Mouse (Mus musculus) intestine, embryonic 14.5 days (tissue): ENCODE measurements around the gene Myh6. TPM values are rescaled to one million over a fixed set of nuclear protein-coding genes. Genes with fewer than 3 reads are reported as not detected.

Experiments used
- ATAC-seq: fragments of 200-750 bp; cut with Nextera tagmentation; replicated peaks from 2 replicates; pipeline ENCODE4 v1.8.0; 2017; ENCODE audit warnings: low read depth, moderate number of reproducible peaks, moderate TSS enrichment, moderate library complexity; ENCODE audit not compliant: low FRiP score, low TSS enrichment
- DNase-seq: peaks from one replicate; pipeline ENCODE4 v3.0.0-alpha.2; 2018; ENCODE audit warnings: low spot score
- H3K27ac ChIP-seq: fragments of 300-500 bp; sonication (generic); 2 replicates; pipeline ENCODE4 v1.5.1; 2014; ENCODE audit warnings: low read depth, mild to moderate bottlenecking, control low read depth
- H3K27me3 ChIP-seq: fragments of 300-500 bp; sonication (generic); replicated peaks from 2 replicates; pipeline ENCODE4 v1.6.1; 2014; ENCODE audit warnings: low read length, control low read depth; ENCODE audit not compliant: control insufficient read depth, insufficient read depth
- H3K36me3 ChIP-seq: fragments of 300-500 bp; sonication (generic); 2 replicates; pipeline ENCODE4 v1.6.1; 2014; ENCODE audit warnings: low read length, control low read depth; ENCODE audit not compliant: control insufficient read depth, insufficient read depth
- H3K4me1 ChIP-seq: fragments of 300-500 bp; sonication (generic); replicated peaks from 2 replicates; pipeline ENCODE4 v1.6.1; 2014; ENCODE audit warnings: low read length, control low read depth, mixed read lengths; ENCODE audit not compliant: control insufficient read depth, insufficient read depth
- H3K4me2 ChIP-seq: fragments of 300-500 bp; sonication (generic); 2 replicates; pipeline ENCODE4 v1.6.1; 2014; ENCODE audit warnings: low read length
- H3K4me3 ChIP-seq: fragments of 300-500 bp; sonication (generic); 2 replicates; pipeline ENCODE4 v1.5.1; 2014; ENCODE audit warnings: low read depth, low read length, control low read depth, mixed read lengths
- H3K9ac ChIP-seq: fragments of 300-500 bp; sonication (generic); 2 replicates; pipeline ENCODE4 v1.6.1; 2014; ENCODE audit warnings: mild to moderate bottlenecking, low read length
- H3K9me3 ChIP-seq: fragments of 300-500 bp; sonication (generic); 2 replicates; pipeline ENCODE4 v1.6.1; 2016; ENCODE audit warnings: low read length, control low read depth; ENCODE audit not compliant: control insufficient read depth
- WGBS: fragments of 180-500 bp; shearing (Covaris S2); extraction: QIAGEN DNeasy Blood & Tissue Kit; methylation state at CpG from one replicate; pipeline ENCODE4 v1.1.7; 2014; 5-methylcytosine and 5-hydroxymethylcytosine counted together
- polyA plus RNA-seq: library from polyadenylated mRNA; unstranded; fragments of >200 nt; fragmentation: Nextera tagmentation; extraction: Ambion mirVana; gene quantifications from 2 replicates; pipeline ENCODE4 v1.2.1, GENCODE M21; 2014

Myh6 gene
- polyA plus RNA-seq, 1 experiment from 2014 or later, result 0.22 TPM

DNA sequence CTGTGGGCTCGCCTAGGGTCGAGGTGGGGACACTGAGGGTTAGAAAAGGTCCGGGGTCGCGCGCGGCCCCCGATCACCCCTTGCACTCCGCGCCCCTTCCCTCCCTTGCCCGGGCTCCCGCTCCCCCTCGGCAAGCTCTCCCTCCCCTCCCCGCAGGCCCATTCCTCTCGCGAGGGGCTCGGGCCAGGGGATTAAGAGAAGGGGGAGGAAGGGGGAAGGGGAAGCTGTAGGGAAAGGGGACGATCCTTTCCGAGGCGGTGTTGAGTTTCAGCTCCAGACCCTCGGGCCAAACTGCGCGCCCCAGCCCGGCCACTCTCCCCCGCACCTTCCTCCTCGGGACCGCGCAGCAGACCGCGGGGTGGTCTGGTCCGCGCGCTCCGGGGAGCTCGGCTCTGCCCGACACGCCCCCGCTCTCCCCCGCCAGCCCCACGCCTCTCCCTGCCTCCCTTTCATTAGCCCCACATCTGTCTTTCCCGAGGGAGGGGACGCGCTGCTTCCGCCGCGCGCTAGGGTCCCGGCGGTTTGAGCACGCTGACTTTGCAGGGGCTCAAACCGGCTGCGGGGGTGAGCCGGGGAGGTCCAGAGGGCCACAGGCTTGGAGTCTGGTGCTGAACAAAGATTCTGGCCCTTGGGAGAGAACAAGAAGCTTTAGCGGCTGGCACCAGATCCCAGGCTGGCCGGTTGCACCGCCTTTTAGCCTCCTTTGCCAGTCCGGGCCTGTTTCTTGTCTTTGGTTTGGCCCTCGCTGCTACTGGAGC, 40.1 kb downstream of the Myh6 start:
- H3K27me3 ChIP-seq, result no peaks in the 10 kb centered on the region
- WGBS, result 1% methylated on average over 52 of the region's 58 CpGs
- peak overlapping the region; percentile 82 for H3K9ac ChIP-seq
- peaks cover 5% of the 10 kb centered on the region for H3K9me3 ChIP-seq
- peak overlapping the region; percentile 99 for H3K27ac ChIP-seq
- no peaks in the 10 kb centered on the region; the same call in 1 of the 2 replicates for H3K36me3 ChIP-seq
- peak; percentile 79 for ATAC-seq
- peaks cover 30% of the 10 kb centered on the region for H3K4me1 ChIP-seq
- H3K4me2 ChIP-seq, result peak overlapping the region; percentile 91
- H3K4me3 ChIP-seq, result peak overlapping the region; percentile 68
- DNase-seq, result peak; percentile 86

DNA sequence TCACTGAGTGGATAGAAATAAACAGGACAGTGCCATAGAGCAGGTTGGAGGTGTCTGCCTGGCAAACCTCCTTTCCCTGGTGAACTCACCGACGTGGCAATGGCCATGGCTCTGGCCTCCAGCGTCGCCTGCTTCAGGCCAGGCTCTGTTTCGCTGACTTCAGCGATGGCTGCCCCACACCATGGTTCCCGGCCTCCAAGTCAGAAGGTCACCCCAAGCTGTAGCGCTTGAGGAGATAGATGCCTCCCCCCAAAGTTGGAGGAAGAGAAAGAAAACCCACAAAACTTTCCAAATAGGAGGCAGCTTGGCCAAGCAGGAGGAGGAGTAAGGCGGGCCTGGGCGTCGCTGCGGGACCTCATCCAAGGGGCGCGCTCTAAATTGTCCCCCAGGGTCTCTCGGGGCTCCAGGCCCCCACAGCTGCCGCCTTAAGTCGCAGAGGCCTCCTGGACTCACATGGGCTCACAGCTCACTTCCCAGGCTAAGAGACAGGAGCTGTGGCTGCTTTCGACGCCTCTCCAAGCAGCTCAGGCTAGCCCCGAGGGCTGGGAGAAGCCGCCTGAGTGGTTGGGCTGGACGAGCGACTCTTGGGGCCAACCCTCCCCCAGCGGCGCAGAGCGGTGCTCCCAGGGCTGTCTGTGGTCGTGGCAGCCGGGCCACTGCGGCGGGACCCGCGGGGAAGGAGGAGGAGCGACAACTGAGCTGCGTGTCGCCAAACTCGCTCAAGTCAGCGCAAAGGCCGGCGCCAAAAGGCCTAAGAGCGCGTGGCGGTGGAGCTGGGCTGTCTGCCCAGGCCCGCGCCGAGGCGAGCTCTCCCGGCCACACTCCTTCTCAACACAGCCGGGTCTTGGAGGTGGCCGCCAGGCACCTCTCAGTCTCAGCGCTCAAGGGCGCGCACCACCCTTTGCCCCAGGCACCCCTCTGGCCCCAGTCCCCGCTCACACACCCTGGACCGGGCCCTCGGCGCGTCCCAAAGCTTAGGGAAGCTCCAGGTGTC, 41.1 kb downstream of the Myh6 start, which contains the start of gene Efs:
Efs (minus strand) TSS at position 778 of the 994 bp plus-strand sequence.
- peak within 1 kb of the TSS; percentile 99 for H3K27ac ChIP-seq
- H3K4me3 ChIP-seq, result peak within 1 kb of the TSS; percentile 68
- H3K9me3 ChIP-seq, result peaks cover 9% of the 10 kb centered on the region
- peaks cover 30% of the 10 kb centered on the region for H3K4me1 ChIP-seq
- H3K27me3 ChIP-seq, result no peaks in the 10 kb centered on the region
- peak; percentile 85 for DNase-seq
- peak; percentile 57 for ATAC-seq
- peak within 1 kb of the TSS; percentile 91 for H3K4me2 ChIP-seq
- H3K36me3 ChIP-seq, result peaks cover 7% of the 10 kb centered on the region
- peak within 1 kb of the TSS; percentile 82 for H3K9ac ChIP-seq
- 2% methylated on average over 57 of the region's 57 CpGs for WGBS

DNA sequence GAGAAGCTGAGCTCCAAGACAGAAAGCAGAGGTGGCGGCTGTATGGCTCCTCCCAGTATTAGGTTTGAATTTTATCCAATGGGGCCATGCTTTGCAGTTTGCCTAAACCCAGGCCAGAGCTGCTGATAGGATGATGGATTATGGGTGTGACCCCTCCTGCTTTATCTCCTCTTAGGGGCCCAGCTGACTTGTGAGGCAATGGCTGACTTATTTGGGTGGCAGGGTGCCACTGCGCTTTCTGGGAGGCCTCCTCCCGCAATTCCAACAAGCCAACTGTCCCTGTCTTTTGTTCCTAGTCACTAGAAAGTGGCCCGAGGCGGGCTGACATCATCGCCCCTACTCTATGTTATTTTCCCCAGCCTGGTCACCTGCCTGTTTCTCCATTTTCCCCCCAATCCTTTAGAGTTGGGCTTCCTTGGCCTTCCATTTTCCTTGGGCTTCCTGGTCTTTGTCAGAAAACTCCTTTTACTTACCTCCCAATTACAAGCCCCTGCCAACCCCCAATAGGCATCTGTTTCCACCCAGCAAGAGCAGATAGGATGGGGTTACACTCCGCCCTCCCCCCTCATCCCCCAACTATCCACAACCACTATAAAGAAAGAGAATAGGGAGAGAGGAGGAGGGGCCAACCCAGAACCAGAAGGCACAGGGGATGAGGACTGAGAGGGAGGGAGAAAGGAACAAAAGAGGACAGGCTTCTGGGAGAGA, 41.9 kb downstream of the Myh6 start:
- Histone ChIP-seq H3K4me3 (peak overlapping the region; percentile 68), H3K9me3 (peaks cover 9% of the 10 kb centered on the region), H3K4me2 (peak overlapping the region; percentile 91), H3K27me3 (no peaks in the 10 kb centered on the region), H3K36me3 (peaks cover 14% of the 10 kb centered on the region), H3K4me1 (peaks cover 26% of the 10 kb centered on the region), H3K27ac (peak overlapping the region; percentile 99), H3K9ac (peak overlapping the region; percentile 82)
- ATAC-seq, result peak; percentile 32
- 14% methylated on average over 7 of the region's 7 CpGs for WGBS
- DNase-seq, result peak; percentile 73

DNA sequence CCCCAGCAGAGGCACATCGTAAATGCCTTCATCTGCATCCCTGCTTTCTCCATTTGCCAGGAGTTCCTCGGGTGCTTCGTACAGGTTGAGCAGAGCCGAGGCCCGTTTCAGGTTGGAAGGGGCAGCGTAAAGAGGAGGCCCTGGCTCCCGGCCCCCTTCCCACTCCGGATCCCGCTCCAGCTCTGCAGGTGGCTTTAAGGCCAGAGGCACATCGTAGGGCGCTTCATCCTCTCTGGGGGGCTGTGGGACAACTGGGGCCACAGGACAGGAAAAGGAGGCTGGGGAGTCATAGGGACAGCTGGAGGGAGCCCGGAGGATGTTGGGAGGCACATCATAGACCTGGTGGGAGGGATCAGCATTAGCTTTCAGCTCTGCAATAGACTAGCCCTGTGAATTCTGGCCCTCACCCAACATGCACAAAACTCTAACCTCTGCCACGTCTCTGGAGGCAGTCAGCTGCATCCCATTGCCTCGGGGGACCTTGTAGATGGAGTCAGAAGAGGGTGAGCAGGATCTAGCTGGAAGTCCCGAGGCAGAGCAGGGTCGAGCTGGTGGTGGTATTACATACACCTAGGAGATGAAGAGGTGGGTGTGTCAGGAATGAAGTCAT, 46.5 kb downstream of the Myh6 start:
- no peak overlapping the region for H3K4me3 ChIP-seq
- no peak overlapping the region for H3K9ac ChIP-seq
- H3K36me3 ChIP-seq, result peaks cover 55% of the 10 kb centered on the region
- H3K4me2 ChIP-seq, result no peak overlapping the region
- peaks cover 12% of the 10 kb centered on the region for H3K4me1 ChIP-seq
- no peaks in the 10 kb centered on the region for H3K27me3 ChIP-seq
- H3K9me3 ChIP-seq, result peaks cover 9% of the 10 kb centered on the region
- H3K27ac ChIP-seq, result no peak overlapping the region
- no peak for DNase-seq
- ATAC-seq, result no peak
- WGBS, result 87% methylated on average over 16 of the region's 16 CpGs

DNA sequence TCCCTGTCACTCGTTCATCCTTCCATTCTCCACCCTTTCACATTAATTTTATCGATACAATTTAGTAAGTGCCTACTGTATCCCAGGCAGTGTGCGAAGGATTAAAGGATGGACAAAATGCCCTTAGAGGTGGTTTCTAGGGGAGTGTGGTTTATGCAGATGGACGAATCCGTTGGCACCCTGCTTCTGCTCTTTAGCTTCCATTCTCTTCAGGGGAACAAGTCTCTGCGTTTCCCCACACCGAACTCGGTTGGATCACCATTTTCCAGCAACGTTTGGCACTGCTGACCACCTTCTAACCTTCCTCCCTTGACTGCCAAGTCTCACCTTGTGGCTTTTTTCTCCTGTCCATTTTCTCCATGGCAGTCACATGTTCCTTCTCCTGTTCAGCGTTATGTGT, 53.4 kb downstream of the Myh6 start:
- 11% methylated on average over 10 of the region's 10 CpGs for WGBS

DNA sequence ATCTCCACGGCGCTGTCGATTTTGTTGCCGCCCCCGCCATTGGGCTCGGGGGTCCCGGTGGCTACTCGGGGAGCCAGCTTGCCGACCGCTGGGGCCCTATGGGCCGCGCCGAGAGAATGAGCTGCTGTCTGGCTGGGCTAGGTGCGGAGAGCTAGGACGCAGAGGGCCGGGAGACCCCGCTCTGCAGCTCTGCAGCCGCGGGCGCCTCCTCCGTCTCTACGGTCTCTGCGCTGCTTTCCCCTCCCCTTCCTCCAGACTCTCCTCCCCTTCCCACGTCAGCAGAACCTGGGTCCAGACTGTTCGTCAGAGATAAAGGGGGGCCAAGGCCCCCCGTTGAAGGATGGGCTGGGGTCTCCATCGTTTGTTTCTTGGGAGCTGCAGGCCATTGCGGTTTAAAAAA, 53.8 kb downstream of the Myh6 start, which contains the start of gene Slc22a17:
Slc22a17 (minus strand) TSS at position 247 of the 400 bp plus-strand sequence.
- Histone ChIP-seq H3K4me3 (peak within 1 kb of the TSS; percentile 91), H3K9ac (peak within 1 kb of the TSS; percentile 80), H3K27ac (peak within 1 kb of the TSS; percentile 74), H3K4me1 (peaks cover 12% of the 10 kb centered on the region), H3K9me3 (no peaks in the 10 kb centered on the region), H3K27me3 (no peaks in the 10 kb centered on the region), H3K4me2 (peak within 1 kb of the TSS; percentile 94), H3K36me3 (peaks cover 40% of the 10 kb centered on the region)
- ATAC-seq (peak; percentile 92), DNase-seq (peak; percentile 88)
- whole genome bisulfite sequencing, result 0% methylated on average over 23 of the region's 28 CpGs

More for the DNA sequence above, 53.4 kb downstream of the Myh6 start:
- H3K4me1 ChIP-seq, result peaks cover 12% of the 10 kb centered on the region
- no peaks in the 10 kb centered on the region for H3K9me3 ChIP-seq
- DNase-seq, result no peak
- H3K27me3 ChIP-seq, result no peaks in the 10 kb centered on the region
- peak overlapping the region; percentile 19; the same call in 1 of the 2 replicates for H3K27ac ChIP-seq
- peaks cover 41% of the 10 kb centered on the region for H3K36me3 ChIP-seq
- peak overlapping the region; percentile 91 for H3K4me3 ChIP-seq
- H3K4me2 ChIP-seq, result peak overlapping the region; percentile 94
- no peak for ATAC-seq
- H3K9ac ChIP-seq, result peak overlapping the region; percentile 80

DNA sequence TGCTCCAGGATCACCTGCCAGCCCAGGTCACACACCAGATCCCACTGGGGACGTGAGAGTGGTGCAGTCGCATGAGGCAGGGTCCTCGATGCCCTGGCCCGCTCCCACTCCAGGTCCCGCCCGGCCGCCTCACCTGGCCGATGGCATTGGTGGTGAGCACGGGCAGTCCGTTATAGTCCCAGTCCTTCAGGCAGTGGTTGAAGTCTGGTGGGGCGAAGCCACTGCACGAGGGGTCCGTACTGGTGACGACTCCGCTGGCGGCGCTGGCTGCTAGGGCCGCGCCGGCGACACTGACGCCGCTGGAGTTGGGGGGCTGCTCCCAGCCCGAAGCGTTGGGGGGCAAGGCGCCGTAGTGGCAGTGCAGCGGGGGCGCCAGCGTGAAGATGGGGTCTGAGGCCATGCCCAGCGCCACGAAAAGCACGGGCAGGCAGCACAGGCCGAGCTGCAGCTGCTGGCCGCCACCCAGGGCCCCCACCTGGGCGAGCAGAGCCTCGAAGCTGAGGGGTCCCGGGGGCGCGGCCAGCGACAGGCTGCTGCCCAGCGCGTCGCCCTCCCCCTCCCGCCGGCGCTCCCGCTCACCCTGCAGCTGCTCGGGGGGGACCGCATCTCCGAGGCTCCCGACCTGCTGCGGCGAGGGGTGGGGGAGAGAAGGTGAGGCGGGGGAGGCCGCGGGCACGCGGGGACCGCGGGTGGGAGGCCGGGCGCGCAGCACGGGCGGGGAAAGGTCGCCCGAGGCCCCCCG, 54.4 kb downstream of the Myh6 start:
- DNase-seq, result peak; percentile 68
- peak overlapping the region; percentile 74 for H3K27ac ChIP-seq

More for the DNA sequence above, 54.4 kb downstream of the Myh6 start:
- 4% methylated on average over 53 of the region's 69 CpGs for WGBS
- no peaks in the 10 kb centered on the region for H3K9me3 ChIP-seq
- peak overlapping the region; percentile 91 for H3K4me3 ChIP-seq
- H3K36me3 ChIP-seq, result peaks cover 43% of the 10 kb centered on the region
- peak overlapping the region; percentile 80 for H3K9ac ChIP-seq
- peak overlapping the region; percentile 94 for H3K4me2 ChIP-seq
- peak; percentile 57 for ATAC-seq
- H3K27me3 ChIP-seq, result no peaks in the 10 kb centered on the region
- H3K4me1 ChIP-seq, result peaks cover 12% of the 10 kb centered on the region
